9 mouse cellular contexts compared by ENCODE assay signal in genomic region chr2:173334856-173335595, GRCm38 (mm10). TPM values are rescaled to one million over a fixed set of nuclear protein-coding genes. Genes with fewer than 3 reads are reported as not detected.
DNase-seq lines count a peak whose midpoint lies in the region; ATAC-seq and TF ChIP-seq lines count a peak whose summit lies in the region.
"Had no signal": no experiment of that assay in that cellular context is flagged by ENCODE, and none has a peak within 500 bp of the region (broad histone marks: within the 10 kb centered on the region; RNA-seq: fewer than 3 reads in every experiment).

No protein-coding gene starts in this region.

- H3K27me3 ChIP-seq in forebrain, embryonic 12.5 days = peaks cover 56% of the 10 kb centered on the region
- H3K27me3 ChIP-seq in forebrain, postnatal 0 days (ENCODE audit: insufficient read depth, low read length) = no peaks in the 10 kb centered on the region
- peaks cover 20% of the 10 kb centered on the region for H3K27me3 ChIP-seq in limb, embryonic 13.5 days

- H3K9ac ChIP-seq in forebrain, embryonic 12.5 days = no peak overlapping the region
- H3K9ac ChIP-seq in forebrain, postnatal 0 days = no peak overlapping the region
- no peak overlapping the region for H3K9ac ChIP-seq in limb, embryonic 13.5 days
- H3K9ac ChIP-seq: liver, embryonic 15.5 days had no signal

- no peak for TF ChIP-seq CTCF in forebrain, postnatal 0 days (IDR thresholded peaks at IDR 0.05; ENCODE audit: low read depth)

- peaks cover 39% of the 10 kb centered on the region for H3K4me1 ChIP-seq in forebrain, embryonic 12.5 days
- H3K4me1 ChIP-seq in forebrain, postnatal 0 days (ENCODE audit: insufficient read depth) = 0 out of 2 replicates have a peak, but pooled peaks cover 3% of the 10 kb centered on the region
- H3K4me1 ChIP-seq in limb, embryonic 13.5 days = peaks cover 61% of the 10 kb centered on the region
- H3K4me1 ChIP-seq: liver, embryonic 15.5 days had no signal

- 14% methylated on average over 15 of the region's 15 CpGs for WGBS in forebrain, embryonic 12.5 days
- WGBS in forebrain, postnatal 0 days = 22% methylated on average over 15 of the region's 15 CpGs
- WGBS in limb, embryonic 13.5 days = 19% methylated on average over 15 of the region's 15 CpGs

- no peaks in the 10 kb centered on the region for H3K36me3 ChIP-seq in forebrain, embryonic 12.5 days (replicated peaks)
- H3K36me3 ChIP-seq in forebrain, postnatal 0 days (ENCODE audit: insufficient read depth) = no peaks in the 10 kb centered on the region
- H3K36me3 ChIP-seq in limb, embryonic 13.5 days = no peaks in the 10 kb centered on the region
- H3K36me3 ChIP-seq: liver, embryonic 15.5 days had no signal

- no peaks in the 10 kb centered on the region for H3K9me3 ChIP-seq in forebrain, embryonic 12.5 days
- no peaks in the 10 kb centered on the region for H3K9me3 ChIP-seq in forebrain, postnatal 0 days (ENCODE audit: low read length)
- H3K9me3 ChIP-seq in limb, embryonic 13.5 days = no peaks in the 10 kb centered on the region
- H3K9me3 ChIP-seq: liver, embryonic 15.5 days had no signal

- no peak overlapping the region for H3K4me2 ChIP-seq in forebrain, embryonic 12.5 days
- no peak overlapping the region for H3K4me2 ChIP-seq in forebrain, postnatal 0 days (ENCODE audit: low read depth)
- H3K4me2 ChIP-seq in limb, embryonic 13.5 days (replicated peaks) = peak overlapping the region; percentile 31; the same call in 1 of the 2 replicates
- H3K4me2 ChIP-seq: liver, embryonic 15.5 days had no signal

- no peak overlapping the region for H3K4me3 ChIP-seq in forebrain, embryonic 12.5 days (replicated peaks)
- no peak overlapping the region for H3K4me3 ChIP-seq in forebrain, postnatal 0 days (ENCODE audit: low read depth, low read length)
- H3K4me3 ChIP-seq in limb, embryonic 13.5 days = no peak overlapping the region
- H3K4me3 ChIP-seq: liver, embryonic 15.5 days had no signal

- H3K27ac ChIP-seq in forebrain, embryonic 12.5 days = peak overlapping the region; percentile 56
- no peak overlapping the region for H3K27ac ChIP-seq in forebrain, postnatal 0 days (ENCODE audit: low read depth, low read length)
- peak overlapping the region; percentile 63; the same call in 1 of the 2 replicates for H3K27ac ChIP-seq in limb, embryonic 13.5 days
- H3K27ac ChIP-seq: liver, embryonic 15.5 days had no signal

- ATAC-seq in forebrain, embryonic 12.5 days (ENCODE audit: low FRiP score) = no peak
- no peak for ATAC-seq in forebrain, postnatal 0 days
- ATAC-seq in limb, embryonic 13.5 days (ENCODE audit: low FRiP score, low read depth) = no peak

- no peak for DNase-seq in forebrain, postnatal 0 days
- DNase-seq in thymus, postnatal 4 days = peak; percentile 44
- DNase-seq in thymus, postnatal 10 days (ENCODE audit: low spot score in 2 of 2) = no peak
- DNase-seq in urinary bladder, postnatal 36 days (ENCODE audit: low spot score in 2 of 2) = no peak
- DNase-seq in frontal cortex, postnatal 36 days (ENCODE audit: low spot score in 2 of 2) = no peak
- DNase-seq in adrenal gland, postnatal 36 days = no peak

RNA-seq across cellular contexts. Expression of gene Pmepa1, which starts 58.7 kb away (rescaled TPM):
- 3.7 and 4.7 TPM in 2 replicates for polyA plus RNA-seq in forebrain, embryonic 12.5 days (2016; fragmentation: Nextera tagmentation; extraction: Ambion mirVana)
- total RNA-seq in forebrain, postnatal 0 days (2014; rRNA removed) = 6.9 and 8.5 TPM in 2 replicates
- polyA plus RNA-seq in forebrain, postnatal 0 days (2015; fragmentation: Nextera tagmentation; extraction: Ambion mirVana) = 2.5 and 3.1 TPM in 2 replicates
- 5.6 and 6.0 TPM in 2 replicates for polyA plus RNA-seq in limb, embryonic 13.5 days (2015; fragmentation: Nextera tagmentation; extraction: Ambion mirVana)
- 10 to 100 TPM; 54.8 to 55.5 TPM for total RNA-seq in adrenal gland, postnatal 36 days (2021)
